Mouse (Mus musculus) ES-E14 (cell line): Measurements from ENCODE around the gene Itpr1. TPM values are rescaled to one million over a fixed set of nuclear protein-coding genes. Genes with fewer than 3 reads are reported as not detected.

Experiments
- DNase-seq: peaks from one replicate; pipeline ENCODE4 v3.0.0-alpha.2; 2013; ENCODE audit warnings: low read depth, low spot score
- H3K27ac ChIP-seq: 2 replicates; pipeline ENCODE4 v1.5.1; 2012; ENCODE audit warnings: low read depth, mild to moderate bottlenecking, low read length, moderate library complexity, mixed read lengths; ENCODE audit not compliant: poor library complexity, insufficient read depth, severe bottlenecking
- H3K36me3 ChIP-seq: 2 replicates; pipeline ENCODE4 v1.6.1; 2012; ENCODE audit warnings: mild to moderate bottlenecking, low read length, moderate library complexity, mixed read lengths; ENCODE audit not compliant: control insufficient read depth, poor library complexity, insufficient read depth, severe bottlenecking
- H3K4me1 ChIP-seq, 2 experiments: fragments of 150-350 bp in 1 of 2; sonication (generic) in 1 of 2; 2 replicates each; pipeline ENCODE4 v1.6.1; 2012; ENCODE audit warnings: low read length in 2 of 2, mild to moderate bottlenecking in 1 of 2, mixed read lengths in 1 of 2; ENCODE audit not compliant: control insufficient read depth in 2 of 2, insufficient read depth in 2 of 2, poor library complexity in 1 of 2
- H3K4me3 ChIP-seq, 2 experiments: fragments of 150-350 bp in 1 of 2; sonication (generic) in 1 of 2; 2 replicates each; pipeline ENCODE4 v1.5.1; 2012; ENCODE audit warnings: low read length in 2 of 2, low read depth in 1 of 2, mild to moderate bottlenecking in 1 of 2, mixed read lengths in 1 of 2; ENCODE audit not compliant: insufficient read depth in 1 of 2, poor library complexity in 1 of 2, severe bottlenecking in 1 of 2
- H3K9ac ChIP-seq: 2 replicates; pipeline ENCODE4 v1.6.1; 2012; ENCODE audit warnings: low read depth, mild to moderate bottlenecking, low read length, mixed read lengths; ENCODE audit not compliant: poor library complexity, insufficient read depth, severe bottlenecking
- H3K9me3 ChIP-seq: fragments of 150-350 bp; sonication (generic); 2 replicates; pipeline ENCODE4 v1.6.1; 2012; ENCODE audit warnings: low read depth, mild to moderate bottlenecking, low read length; ENCODE audit not compliant: control insufficient read depth, insufficient read depth
- CHD2 ChIP-seq: IDR thresholded peaks from 2 replicates; pipeline ENCODE4 v1.6.1; 2014; ENCODE audit warnings: mild to moderate bottlenecking, low read depth, low read length, inconsistent platforms
- HCFC1 ChIP-seq: IDR thresholded peaks from 2 replicates; pipeline ENCODE4 v1.6.1; 2012; ENCODE audit warnings: low read length, inconsistent platforms, borderline replicate concordance; ENCODE audit not compliant: insufficient read depth
- MAFK ChIP-seq: IDR thresholded peaks from 2 replicates; pipeline ENCODE4 v1.6.1; 2014; ENCODE audit warnings: mild to moderate bottlenecking, low read depth, low read length, inconsistent platforms; ENCODE audit not compliant: insufficient read depth
- ZC3H11A ChIP-seq: IDR thresholded peaks from 2 replicates; pipeline ENCODE4 v1.6.1; 2012; ENCODE audit warnings: low read depth, mild to moderate bottlenecking, inconsistent platforms, low read length, borderline replicate concordance
- ZNF384 ChIP-seq: IDR thresholded peaks from 2 replicates; pipeline ENCODE4 v1.6.1; 2012; ENCODE audit warnings: low read depth, low read length, inconsistent platforms
- in situ Hi-C, 2 experiments: fragments of 600-800 bp; cut with MboI; formaldehyde crosslinking; loops; one replicate each; pipeline ENCODE4 v1.15.1; 2025; ENCODE audit warnings: low sequenced_read_pairs in 2 of 2, inconsistent platforms in 1 of 2; ENCODE audit not compliant: unreplicated experiment in 2 of 2
- total RNA-seq: library from RNA; depleted of rRNA; stranded (reverse); fragments of 300-350 nt; gene quantifications from 2 replicates; pipeline ENCODE4 v1.2.3, GENCODE M21; 2012

The Itpr1 gene
- total RNA-seq, 1 experiment: 52.8 TPM

- no peaks in the 10 kb centered on the region for H3K9me3 ChIP-seq
- no peak overlapping the region for H3K9ac ChIP-seq
- no peak overlapping the region for H3K4me3 ChIP-seq
- no peak for DNase-seq
- H3K4me1 ChIP-seq: peaks cover 13 to 14% of the 10 kb centered on the region in 2 experiments
- no peak overlapping the region for H3K27ac ChIP-seq
- in situ Hi-C loops: no loop called here
- H3K36me3 ChIP-seq: no peaks in the 10 kb centered on the region; the same call in 1 of the 2 replicates
- TF ChIP-seq MAFK (no peak), CHD2 (no peak), ZC3H11A (no peak), HCFC1 (no peak), ZNF384 (no peak)
Observed at GRCm38 (mm10) chr6:108572646-108573045, 359.8 kb downstream of the Itpr1 start.

GRCm38 (mm10) chr6:108577056-108577455 is 364.2 kb downstream of the Itpr1 start:
- DNase-seq: no peak
- Histone ChIP-seq H3K4me1 (peaks cover 9 to 10% of the 10 kb centered on the region in 2 experiments), H3K9me3 (no peaks in the 10 kb centered on the region), H3K4me3 (no peak overlapping the region), H3K9ac (no peak overlapping the region), H3K36me3 (no peaks in the 10 kb centered on the region; the same call in 1 of the 2 replicates), H3K27ac (no peak overlapping the region)
- in situ Hi-C loops: no loop called here
- TF ChIP-seq ZC3H11A (no peak), MAFK (no peak), CHD2 (no peak), HCFC1 (no peak), ZNF384 (no peak)

GRCm38 (mm10) chr6:108588426-108588825 is 375.5 kb downstream of the Itpr1 start:
- H3K36me3 ChIP-seq: no peaks in the 10 kb centered on the region
- H3K4me3 ChIP-seq: no peak overlapping the region
- no peak for TF ChIP-seq MAFK
- no peak for TF ChIP-seq ZC3H11A
- no peak for TF ChIP-seq HCFC1
- TF ChIP-seq ZNF384: no peak
- TF ChIP-seq CHD2: no peak
- no peak for DNase-seq
- no peak overlapping the region for H3K27ac ChIP-seq
- in situ Hi-C loops: no loop called here
- H3K9ac ChIP-seq: no peak overlapping the region
- 0 out of 4 replicates have a peak, but pooled peaks cover 3% of the 10 kb centered on the region in 2 experiments for H3K4me1 ChIP-seq
- H3K9me3 ChIP-seq: no peaks in the 10 kb centered on the region

- Histone ChIP-seq H3K9ac (no peak overlapping the region), H3K4me3 (no peak overlapping the region), H3K27ac (no peak overlapping the region), H3K4me1 (0 out of 4 replicates have a peak, but pooled peaks cover 0 to 4% of the 10 kb centered on the region in 2 experiments), H3K9me3 (no peaks in the 10 kb centered on the region), H3K36me3 (no peaks in the 10 kb centered on the region)
- in situ Hi-C loops: no loop called here
- TF ChIP-seq MAFK: no peak
- TF ChIP-seq CHD2: no peak
- no peak for TF ChIP-seq HCFC1
- TF ChIP-seq ZNF384: no peak
- no peak for TF ChIP-seq ZC3H11A
- no peak for DNase-seq
Observed at GRCm38 (mm10) chr6:108592227-108592626, 379.3 kb downstream of the Itpr1 start.

- TF ChIP-seq ZC3H11A: no peak
- no peak for TF ChIP-seq HCFC1
- no peak for TF ChIP-seq CHD2
- no peak for TF ChIP-seq ZNF384
- no peak for TF ChIP-seq MAFK
- DNase-seq: no peak
- H3K27ac ChIP-seq: no peak overlapping the region
- no peaks in the 10 kb centered on the region for H3K9me3 ChIP-seq
- 0 out of 4 replicates have a peak, but pooled peaks cover 0 to 4% of the 10 kb centered on the region in 2 experiments for H3K4me1 ChIP-seq
- no peak overlapping the region for H3K9ac ChIP-seq
- in situ Hi-C loops: no loop called here
- H3K36me3 ChIP-seq: no peaks in the 10 kb centered on the region
- H3K4me3 ChIP-seq: no peak overlapping the region
Observed at GRCm38 (mm10) chr6:108592636-108593035, 379.7 kb downstream of the Itpr1 start.
